Mouse (Mus musculus) forebrain, embryonic 10.5 days (tissue): ENCODE data around the gene Tmem211. TPM values are rescaled to one million over a fixed set of nuclear protein-coding genes. Genes with fewer than 3 reads are reported as not detected.
A peak's percentile ranks its signal among the peaks of the same experiment; 100 is the strongest.

Experiments used
- DNase-seq: peaks from one replicate; pipeline ENCODE4 v3.0.0-alpha.2; 2017; ENCODE audit warnings: low spot score; ENCODE audit errors: extremely low spot score
- H3K27ac ChIP-seq: fragments of 300-500 bp; sonication (generic); 2 replicates; pipeline ENCODE4 v1.5.1; 2016; ENCODE audit warnings: mild to moderate bottlenecking
- H3K27me3 ChIP-seq: fragments of 300-500 bp; sonication (generic); 2 replicates; pipeline ENCODE4 v1.6.1; 2016; ENCODE audit warnings: mild to moderate bottlenecking; ENCODE audit not compliant: poor library complexity, severe bottlenecking
- H3K36me3 ChIP-seq: fragments of 300-500 bp; sonication (generic); replicated peaks from 2 replicates; pipeline ENCODE4 v1.6.1; 2016; ENCODE audit warnings: mild to moderate bottlenecking, moderate library complexity
- H3K4me1 ChIP-seq: fragments of 300-500 bp; sonication (generic); 2 replicates; pipeline ENCODE4 v1.6.1; 2016
- H3K4me3 ChIP-seq: fragments of 300-500 bp; sonication (generic); 2 replicates; pipeline ENCODE4 v1.5.1; 2016; ENCODE audit warnings: mild to moderate bottlenecking, moderate library complexity
- H3K9me3 ChIP-seq: fragments of 300-500 bp; sonication (generic); 2 replicates; pipeline ENCODE4 v1.6.1; 2016; ENCODE audit warnings: mild to moderate bottlenecking, moderate library complexity
- WGBS: fragments of 180-500 bp; shearing (Covaris S2); methylation state at CpG from one replicate; pipeline ENCODE4 v1.1.7; 2016; 5-methylcytosine and 5-hydroxymethylcytosine counted together
- polyA plus RNA-seq: library from polyadenylated mRNA; unstranded; fragments of >200 nt; fragmentation: Nextera tagmentation; extraction: Ambion mirVana; gene quantifications from 2 replicates; pipeline ENCODE4 v1.2.1, GENCODE M21; 2016

Tmem211 gene
- polyA plus RNA-seq, 1 experiment from 2014 or later = 0.67 TPM

DNA sequence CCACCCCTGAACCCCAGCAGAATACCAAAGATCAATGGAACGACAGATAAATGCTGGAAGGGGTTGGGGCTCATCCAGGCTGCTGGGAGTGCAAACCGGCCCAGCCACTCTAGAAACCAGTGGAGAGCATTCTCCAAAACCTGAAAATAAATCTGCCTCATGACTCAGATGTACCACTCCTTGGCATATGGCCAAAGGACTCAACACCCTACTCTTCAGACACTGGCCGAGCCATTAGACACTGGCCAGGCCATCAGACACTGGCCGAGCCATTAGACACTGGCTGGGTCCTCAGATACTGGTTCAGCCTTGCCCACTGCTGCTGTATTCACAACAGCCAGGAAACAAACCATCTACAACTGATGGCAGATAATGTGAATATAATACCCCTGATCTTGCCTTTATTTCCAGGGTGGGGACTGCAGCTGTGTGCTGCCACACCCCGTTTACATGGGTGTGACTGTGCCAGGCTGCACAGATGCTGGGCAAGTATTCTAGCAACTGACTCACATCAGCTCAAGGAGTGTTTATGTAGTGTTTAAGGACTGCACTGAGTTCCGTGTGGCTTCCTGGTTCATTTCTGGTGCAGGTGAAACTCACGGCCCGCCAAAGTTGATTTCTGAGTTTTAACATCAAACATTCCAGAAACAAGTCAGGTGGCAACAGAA is 22.7 kb downstream of the Tmem211 start:
- 89% methylated on average over 8 of the region's 8 CpGs for WGBS
- Histone ChIP-seq H3K36me3 (peaks cover 18% of the 10 kb centered on the region), H3K4me1 (no peaks in the 10 kb centered on the region), H3K9me3 (no peaks in the 10 kb centered on the region), H3K27me3 (no peaks in the 10 kb centered on the region), H3K4me3 (no peak overlapping the region), H3K27ac (no peak overlapping the region)
- DNase-seq = no peak

DNA sequence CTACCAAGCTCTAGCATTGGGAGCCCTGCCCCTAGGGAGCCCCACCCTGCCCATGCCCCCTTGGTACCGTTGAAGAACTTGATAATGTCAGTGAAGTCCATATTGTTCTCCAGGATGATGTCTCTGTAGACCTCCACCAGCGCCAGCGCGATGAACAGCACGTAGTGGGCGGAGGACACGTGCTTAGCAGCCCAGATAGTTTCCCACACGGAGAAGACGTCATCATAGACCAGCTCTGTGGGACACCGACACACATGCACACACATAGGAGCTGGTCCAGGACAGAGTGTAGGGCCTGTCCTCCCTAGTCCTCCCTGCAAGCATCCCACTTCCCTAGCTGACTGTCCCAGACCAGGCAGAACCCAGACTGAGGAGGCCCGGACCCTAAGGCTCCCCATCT is 24.1 kb downstream of the Tmem211 start:
- H3K27ac ChIP-seq = no peak overlapping the region
- H3K27me3 ChIP-seq = no peaks in the 10 kb centered on the region
- WGBS = 92% methylated on average over 11 of the region's 11 CpGs
- H3K9me3 ChIP-seq = no peaks in the 10 kb centered on the region
- peaks cover 21% of the 10 kb centered on the region; the same call in 1 of the 2 replicates for H3K36me3 ChIP-seq
- no peak overlapping the region for H3K4me3 ChIP-seq
- no peaks in the 10 kb centered on the region for H3K4me1 ChIP-seq
- DNase-seq = no peak

DNA sequence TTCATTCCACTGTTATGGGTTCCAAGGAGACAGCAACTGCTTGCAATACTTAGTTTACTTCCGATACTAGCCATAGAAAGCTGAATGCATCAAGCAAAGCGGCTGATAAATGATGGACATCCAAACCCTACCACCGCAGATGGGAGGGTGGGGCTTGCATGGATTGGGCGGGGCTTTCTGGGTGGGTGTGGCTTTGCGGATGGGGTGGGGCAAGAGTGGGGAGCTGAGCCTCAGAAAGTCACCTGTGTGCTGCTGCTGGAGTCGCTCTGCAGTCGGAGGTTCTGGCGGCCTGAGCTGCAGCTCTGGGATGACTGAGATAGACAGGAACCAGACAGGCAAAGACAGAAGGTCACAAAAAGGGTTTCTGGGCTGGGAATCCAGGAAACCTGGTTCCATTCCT is 38.9 kb downstream of the Tmem211 start:
- H3K4me1 ChIP-seq = peaks cover 6% of the 10 kb centered on the region; the same call in 1 of the 2 replicates
- H3K9me3 ChIP-seq = peaks cover 7% of the 10 kb centered on the region; the same call in 1 of the 2 replicates
- no peak overlapping the region for H3K27ac ChIP-seq
- H3K36me3 ChIP-seq = peaks cover 53% of the 10 kb centered on the region
- 86% methylated on average over 8 of the region's 8 CpGs for WGBS
- no peak for DNase-seq
- H3K27me3 ChIP-seq = no peaks in the 10 kb centered on the region
- H3K4me3 ChIP-seq = no peak overlapping the region

DNA sequence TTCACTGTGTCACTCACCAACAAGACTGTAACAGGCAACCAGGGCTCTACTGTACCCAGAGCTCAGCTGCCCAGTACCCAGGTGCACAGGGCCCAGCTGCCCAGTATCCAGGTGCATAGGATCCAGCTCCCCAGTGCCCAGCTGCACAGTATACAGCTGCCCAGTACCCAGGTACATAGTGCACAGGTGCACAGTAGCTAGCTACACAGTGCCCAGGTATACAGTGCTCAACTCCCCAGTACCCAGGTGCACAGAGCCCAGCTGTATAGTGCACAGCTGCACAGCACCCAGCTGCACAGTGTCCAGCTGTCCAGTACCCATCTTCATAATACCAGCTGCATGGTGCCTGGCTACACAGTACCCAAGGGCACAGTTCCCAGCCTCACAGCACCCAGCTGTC is 41.5 kb downstream of the Tmem211 start:
- Histone ChIP-seq H3K4me1 (peaks cover 6% of the 10 kb centered on the region; the same call in 1 of the 2 replicates), H3K9me3 (peaks cover 7% of the 10 kb centered on the region; the same call in 1 of the 2 replicates), H3K36me3 (peaks cover 54% of the 10 kb centered on the region), H3K27me3 (no peaks in the 10 kb centered on the region), H3K4me3 (no peak overlapping the region), H3K27ac (no peak overlapping the region)
- DNase-seq = no peak

DNA sequence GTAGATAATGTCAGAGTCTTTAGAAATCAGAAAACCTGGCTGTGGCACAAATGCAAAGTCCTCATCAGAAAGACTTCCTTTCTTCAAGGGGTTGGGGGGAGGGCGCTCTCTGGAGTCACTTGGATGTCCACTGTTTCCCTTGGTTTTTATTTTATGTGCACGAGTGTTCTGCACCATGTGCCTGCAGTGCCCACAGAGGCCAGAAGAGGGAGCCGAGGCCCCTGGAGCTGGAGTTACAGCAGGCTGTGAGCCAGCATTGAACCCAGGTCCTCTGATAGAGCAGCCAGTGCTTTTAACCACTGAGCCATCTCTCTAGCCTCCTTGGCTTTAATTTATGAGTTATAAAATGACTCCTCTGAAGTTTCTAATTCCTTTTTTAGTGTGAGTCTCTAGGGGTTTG is 43.3 kb downstream of the Tmem211 start:
- H3K4me3 ChIP-seq = no peak overlapping the region
- WGBS = 82% methylated on average over 3 of the region's 3 CpGs
- H3K27ac ChIP-seq = no peak overlapping the region
- H3K36me3 ChIP-seq = peaks cover 56% of the 10 kb centered on the region
- H3K4me1 ChIP-seq = peaks cover 6% of the 10 kb centered on the region; the same call in 1 of the 2 replicates
- no peaks in the 10 kb centered on the region for H3K9me3 ChIP-seq
- DNase-seq = no peak
- H3K27me3 ChIP-seq = no peaks in the 10 kb centered on the region

DNA sequence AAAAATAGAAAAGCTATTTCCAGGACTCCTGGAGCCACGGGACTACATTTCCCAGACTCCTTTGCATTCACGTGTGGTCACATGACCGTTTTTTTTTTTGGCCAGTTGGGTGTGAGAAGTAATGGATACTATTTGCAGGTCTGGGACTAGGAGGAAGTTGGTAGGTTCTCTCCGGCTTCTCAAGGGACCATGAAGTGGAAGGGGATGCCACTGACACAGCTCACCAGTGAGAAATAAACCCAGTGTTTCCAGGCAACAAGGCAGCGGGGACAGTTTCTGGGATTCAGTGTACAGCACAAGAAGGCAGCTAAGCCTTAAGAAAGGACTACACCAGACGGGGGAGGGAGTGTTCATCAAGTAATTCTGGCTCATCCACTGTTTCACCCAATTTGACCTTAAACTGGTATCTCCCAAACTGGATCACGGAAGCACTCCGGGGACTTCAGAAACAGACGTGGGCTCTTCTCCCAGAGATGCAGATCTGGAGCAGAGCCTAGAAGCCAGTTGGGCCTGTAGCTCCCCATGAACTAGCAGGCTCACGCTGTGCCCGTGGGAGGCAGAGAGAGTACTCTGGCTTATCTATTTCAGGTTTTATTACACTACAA is 44.6 kb downstream of the Tmem211 start:
- Histone ChIP-seq H3K4me3 (no peak overlapping the region), H3K36me3 (peaks cover 56% of the 10 kb centered on the region), H3K27ac (no peak overlapping the region), H3K27me3 (no peaks in the 10 kb centered on the region), H3K9me3 (no peaks in the 10 kb centered on the region), H3K4me1 (peaks cover 6% of the 10 kb centered on the region; the same call in 1 of the 2 replicates)
- DNase-seq = no peak
- WGBS = 78% methylated on average over 11 of the region's 11 CpGs

DNA sequence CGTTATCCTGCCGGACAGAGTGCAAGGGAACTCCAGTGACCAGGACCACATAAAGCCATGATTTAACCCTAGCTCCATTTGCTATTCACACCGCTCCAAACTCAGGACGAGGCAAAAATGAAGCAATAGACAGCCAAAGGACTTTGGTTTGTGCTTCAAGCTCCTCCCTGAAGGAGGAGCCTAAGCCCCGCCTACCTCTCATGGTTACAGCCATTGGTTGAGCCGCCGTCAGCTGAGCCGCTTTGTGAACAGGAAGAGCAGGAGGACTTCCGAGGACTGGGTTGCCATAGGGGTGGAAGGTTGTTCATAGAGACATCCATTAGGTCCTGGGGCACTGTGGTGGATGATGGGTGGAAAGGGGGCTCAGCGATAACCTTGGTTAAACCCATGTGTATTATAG is 49.1 kb downstream of the Tmem211 start:
- Histone ChIP-seq H3K4me1 (peaks cover 18% of the 10 kb centered on the region), H3K4me3 (no peak overlapping the region), H3K9me3 (no peaks in the 10 kb centered on the region), H3K27ac (no peak overlapping the region), H3K36me3 (peaks cover 74% of the 10 kb centered on the region), H3K27me3 (no peaks in the 10 kb centered on the region)
- no peak for DNase-seq
- 79% methylated on average over 10 of the region's 10 CpGs for WGBS

DNA sequence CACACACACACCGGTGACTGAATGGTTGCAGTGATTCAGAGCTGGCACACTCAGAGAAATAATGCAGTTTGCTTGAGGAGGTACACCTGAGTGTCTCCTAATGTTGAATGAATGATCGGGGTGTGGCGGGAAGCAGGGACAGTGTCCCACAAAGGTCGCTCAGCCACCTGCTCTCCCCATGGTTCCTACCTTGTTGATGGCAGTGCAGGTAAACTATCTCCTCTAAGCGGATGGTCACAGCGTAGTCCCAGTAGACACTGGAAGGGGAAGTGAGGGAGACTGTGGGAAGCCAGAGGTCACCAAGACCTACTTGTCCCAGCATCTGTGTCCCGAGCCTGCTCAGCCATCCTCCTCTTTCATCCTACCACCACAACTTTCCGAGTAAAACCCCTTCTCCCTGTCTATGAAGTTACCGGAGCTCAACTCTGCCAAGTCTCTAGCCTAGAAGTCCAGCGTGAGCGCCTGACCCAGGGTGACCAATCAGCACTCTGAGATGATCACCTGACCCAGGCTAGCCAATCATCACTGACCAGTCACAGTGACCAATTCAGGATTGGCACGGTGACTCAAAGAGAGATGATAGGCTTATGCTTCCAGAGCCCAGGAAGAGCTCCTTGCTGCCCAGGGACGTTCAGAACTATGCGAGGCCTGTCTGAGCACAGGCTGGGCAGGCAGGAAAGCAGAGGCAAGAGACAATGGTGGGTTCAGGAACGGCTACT is 53.6 kb downstream of the Tmem211 start:
- Histone ChIP-seq H3K4me3 (peak overlapping the region; percentile 56), H3K9me3 (no peaks in the 10 kb centered on the region), H3K36me3 (peaks cover 39% of the 10 kb centered on the region), H3K27ac (peak overlapping the region; percentile 83), H3K27me3 (peaks cover 5% of the 10 kb centered on the region; the same call in 1 of the 2 replicates), H3K4me1 (peaks cover 23% of the 10 kb centered on the region)
- 32% methylated on average over 15 of the region's 15 CpGs for WGBS
- peak; percentile 85 for DNase-seq

DNA sequence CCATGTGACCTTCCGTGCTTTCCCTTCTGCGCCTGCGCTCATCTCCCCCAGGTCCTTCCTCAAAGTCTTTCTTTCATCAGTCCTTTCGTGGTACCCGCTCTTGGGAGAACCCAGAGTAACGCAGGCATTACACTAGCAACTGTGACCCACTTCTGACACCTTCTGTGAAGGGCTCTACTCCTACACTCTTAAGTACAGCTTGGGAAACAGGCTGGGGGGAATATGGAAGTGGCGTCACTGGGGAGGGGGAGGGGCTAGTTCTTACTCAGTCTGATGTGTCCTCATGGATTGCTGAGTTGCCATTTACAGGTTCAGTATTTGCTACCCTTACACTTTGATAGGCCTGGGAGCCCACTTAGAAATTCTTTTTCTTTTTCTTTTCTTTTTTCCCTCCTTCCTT is 54.8 kb downstream of the Tmem211 start:
- 95% methylated on average over 7 of the region's 7 CpGs for WGBS
- Histone ChIP-seq H3K27ac (0 out of 2 replicates have a peak overlapping the region, but pooled peaks have one; percentile 83), H3K4me1 (peaks cover 25% of the 10 kb centered on the region), H3K4me3 (no peak overlapping the region), H3K9me3 (no peaks in the 10 kb centered on the region), H3K36me3 (peaks cover 27% of the 10 kb centered on the region), H3K27me3 (peaks cover 18% of the 10 kb centered on the region)
- no peak for DNase-seq

DNA sequence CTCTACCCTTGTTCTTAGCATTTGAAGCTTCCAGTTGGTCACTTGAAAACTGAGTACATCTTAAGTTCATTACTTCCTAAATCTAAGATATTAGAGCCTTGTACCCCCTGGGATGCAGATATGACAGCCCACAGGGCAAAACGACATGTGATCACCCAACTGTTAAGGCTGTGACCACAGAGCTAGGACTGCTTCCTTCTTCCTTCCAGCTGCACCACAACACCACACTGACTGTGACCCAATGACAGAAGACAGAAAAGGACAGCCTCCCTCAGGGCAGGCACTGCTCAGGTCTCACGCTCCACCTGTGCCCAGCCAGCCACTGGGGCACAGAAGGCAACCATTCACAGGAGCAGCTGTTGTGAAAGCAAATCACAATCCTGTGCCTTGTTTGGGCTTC is 57.0 kb downstream of the Tmem211 start:
- DNase-seq = no peak

DNA sequence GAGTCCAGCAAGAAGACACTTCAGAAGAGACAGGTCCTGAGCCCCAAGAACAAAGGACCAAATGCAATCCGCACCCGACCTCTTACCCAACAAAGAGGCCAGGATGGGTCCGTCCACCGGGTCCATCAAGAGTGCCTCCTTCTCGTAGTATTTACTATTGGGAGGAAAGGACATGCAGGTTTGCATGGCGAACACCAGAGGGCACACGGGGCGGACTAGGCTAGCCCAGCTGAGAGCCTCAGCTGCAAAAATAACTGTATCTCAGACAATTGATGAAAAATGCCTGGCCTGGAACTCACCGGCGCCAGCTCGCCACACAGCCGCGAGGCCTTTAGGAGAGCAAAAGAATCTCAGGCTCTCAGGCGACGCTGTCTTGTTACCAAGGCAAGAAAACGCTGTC is 58.8 kb downstream of the Tmem211 start:
- Histone ChIP-seq H3K9me3 (no peaks in the 10 kb centered on the region; the same call in 1 of the 2 replicates), H3K36me3 (no peaks in the 10 kb centered on the region), H3K4me3 (no peak overlapping the region), H3K27me3 (peaks cover 57% of the 10 kb centered on the region), H3K27ac (no peak overlapping the region), H3K4me1 (peaks cover 19% of the 10 kb centered on the region)
- WGBS = 65% methylated on average over 16 of the region's 16 CpGs
- no peak for DNase-seq

More for the DNA sequence above, 57.0 kb downstream of the Tmem211 start:
- 82% methylated on average over 2 of the region's 2 CpGs for WGBS
- H3K9me3 ChIP-seq = no peaks in the 10 kb centered on the region; the same call in 1 of the 2 replicates
- H3K27me3 ChIP-seq = peaks cover 40% of the 10 kb centered on the region
- H3K36me3 ChIP-seq = peaks cover 6% of the 10 kb centered on the region
- peaks cover 34% of the 10 kb centered on the region for H3K4me1 ChIP-seq
- no peak overlapping the region for H3K4me3 ChIP-seq
- no peak overlapping the region for H3K27ac ChIP-seq

DNA sequence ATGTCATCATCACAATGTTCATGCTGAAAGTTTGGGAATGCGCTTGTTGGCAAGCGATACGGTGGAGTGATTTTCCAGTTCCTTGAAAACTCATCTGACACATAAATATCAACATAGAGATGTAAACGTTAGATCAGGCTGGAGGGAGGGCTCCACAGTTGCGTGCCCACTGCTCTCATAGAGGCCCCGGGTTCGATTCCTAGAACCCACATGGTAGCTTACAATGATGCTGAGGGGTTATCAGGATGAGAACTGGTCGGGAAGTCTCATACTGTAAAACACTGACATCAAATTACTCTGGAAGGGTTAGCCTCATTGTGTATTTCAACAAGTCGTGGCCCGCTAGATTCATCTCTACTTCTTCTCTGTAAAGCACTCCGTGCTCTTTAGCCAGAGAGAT is 59.3 kb downstream of the Tmem211 start:
- no peak overlapping the region for H3K4me3 ChIP-seq
- WGBS = 76% methylated on average over 11 of the region's 11 CpGs

More for the DNA sequence above, 59.3 kb downstream of the Tmem211 start:
- H3K4me1 ChIP-seq = peaks cover 14% of the 10 kb centered on the region
- no peaks in the 10 kb centered on the region; the same call in 1 of the 2 replicates for H3K9me3 ChIP-seq
- no peak for DNase-seq
- H3K36me3 ChIP-seq = no peaks in the 10 kb centered on the region
- no peak overlapping the region for H3K27ac ChIP-seq
- H3K27me3 ChIP-seq = peaks cover 60% of the 10 kb centered on the region
